In genomic region chr13:56593961-56594391, GRCm38 (mm10) we compare ENCODE assay signal across 13 mouse cellular contexts. TPM values are rescaled to one million over a fixed set of nuclear protein-coding genes. Genes with fewer than 3 reads are reported as not detected.
DNase-seq lines count a peak whose midpoint lies in the region; ATAC-seq and TF ChIP-seq lines count a peak whose summit lies in the region.
"Had no signal": no experiment of that assay in that cellular context is flagged by ENCODE, and none has a peak within 500 bp of the region (broad histone marks: within the 10 kb centered on the region; RNA-seq: fewer than 3 reads in every experiment).

No protein-coding gene starts in this region.

- H3K4me3 ChIP-seq in hindbrain, embryonic 10.5 days: no peak overlapping the region
- no peak overlapping the region for H3K4me3 ChIP-seq in hindbrain, embryonic 12.5 days
- no peak overlapping the region for H3K4me3 ChIP-seq in midbrain, postnatal 0 days (ENCODE audit: low read depth, low read length)
- H3K4me3 ChIP-seq in midbrain, embryonic 13.5 days (replicated peaks): no peak overlapping the region
- H3K4me3 ChIP-seq in heart, embryonic 14.5 days (ENCODE audit: control insufficient read depth in 1 of 2, insufficient read depth in 1 of 2, low read depth in 1 of 2, low read length in 2 of 2): no peak overlapping the region
- no peak overlapping the region for H3K4me3 ChIP-seq in macrophage (ENCODE audit: inconsistent target)
- H3K4me3 ChIP-seq in forebrain, embryonic 11.5 days (ENCODE audit: low read depth, low read length): no peak overlapping the region
- H3K4me3 ChIP-seq: forebrain, embryonic 12.5 days; kidney, embryonic 15.5 days had no signal

- H3K4me1 ChIP-seq in hindbrain, embryonic 10.5 days (replicated peaks): peaks cover 27% of the 10 kb centered on the region
- peaks cover 8% of the 10 kb centered on the region; the same call in 1 of the 2 replicates for H3K4me1 ChIP-seq in hindbrain, embryonic 12.5 days
- no peaks in the 10 kb centered on the region for H3K4me1 ChIP-seq in midbrain, postnatal 0 days (ENCODE audit: insufficient read depth, low read length)
- H3K4me1 ChIP-seq in midbrain, embryonic 13.5 days (replicated peaks): peaks cover 23% of the 10 kb centered on the region
- H3K4me1 ChIP-seq in heart, embryonic 14.5 days (ENCODE audit: control insufficient read depth in 2 of 2, insufficient read depth in 2 of 2, low read length in 2 of 2): peaks cover 57 to 80% of the 10 kb centered on the region in 2 experiments
- H3K4me1 ChIP-seq in forebrain, embryonic 11.5 days (replicated peaks; ENCODE audit: control insufficient read depth, insufficient read depth, low read length): no peaks in the 10 kb centered on the region

- 0 out of 2 replicates have a peak overlapping the region, but pooled peaks have one; percentile 12 for H3K27ac ChIP-seq in hindbrain, embryonic 10.5 days
- no peak overlapping the region for H3K27ac ChIP-seq in hindbrain, embryonic 12.5 days
- no peak overlapping the region for H3K27ac ChIP-seq in midbrain, postnatal 0 days (ENCODE audit: low read depth, low read length)
- H3K27ac ChIP-seq in midbrain, embryonic 13.5 days: no peak overlapping the region
- H3K27ac ChIP-seq in heart, embryonic 14.5 days (replicated peaks in 1 of 2; ENCODE audit: control insufficient read depth in 1 of 2, insufficient read depth in 1 of 2, low read depth in 2 of 2, low read length in 2 of 2): peak overlapping the region; percentile 60 to 68
- peak overlapping the region; percentile 89 for H3K27ac ChIP-seq in macrophage
- no peak overlapping the region for H3K27ac ChIP-seq in forebrain, embryonic 11.5 days (ENCODE audit: low read depth, low read length)
- H3K27ac ChIP-seq: forebrain, embryonic 12.5 days; kidney, embryonic 15.5 days had no signal

- H3K4me2 ChIP-seq in hindbrain, embryonic 12.5 days (replicated peaks): no peak overlapping the region
- no peak overlapping the region for H3K4me2 ChIP-seq in midbrain, postnatal 0 days (ENCODE audit: low read depth, low read length, poor library complexity, severe bottlenecking)
- H3K4me2 ChIP-seq in midbrain, embryonic 13.5 days (replicated peaks): no peak overlapping the region
- peak overlapping the region; percentile 20 for H3K4me2 ChIP-seq in heart, embryonic 14.5 days (ENCODE audit: low read length)
- H3K4me2 ChIP-seq in forebrain, embryonic 11.5 days (ENCODE audit: low read depth, low read length, severe bottlenecking): no peak overlapping the region
- H3K4me2 ChIP-seq: forebrain, embryonic 12.5 days; kidney, embryonic 15.5 days had no signal

- DNase-seq in hindbrain, embryonic 10.5 days (ENCODE audit: low spot score): no peak
- peak; percentile 43 for DNase-seq in midbrain, postnatal 0 days (ENCODE audit: low spot score)
- no peak for DNase-seq in forebrain, embryonic 11.5 days (ENCODE audit: low spot score)
- DNase-seq in adrenal gland, postnatal 36 days: no peak

- no peak overlapping the region for H3K9ac ChIP-seq in hindbrain, embryonic 12.5 days
- H3K9ac ChIP-seq in midbrain, postnatal 0 days (replicated peaks; ENCODE audit: low read length, poor library complexity, severe bottlenecking): no peak overlapping the region
- H3K9ac ChIP-seq in midbrain, embryonic 13.5 days (replicated peaks): no peak overlapping the region
- no peak overlapping the region for H3K9ac ChIP-seq in heart, embryonic 14.5 days (ENCODE audit: low read length)
- H3K9ac ChIP-seq in forebrain, embryonic 11.5 days (ENCODE audit: low read length): no peak overlapping the region
- H3K9ac ChIP-seq: forebrain, embryonic 12.5 days; kidney, embryonic 15.5 days had no signal

- no peak for TF ChIP-seq CTCF in midbrain, postnatal 0 days (IDR thresholded peaks at IDR 0.05)

- ATAC-seq in hindbrain, embryonic 12.5 days (ENCODE audit: low FRiP score): no peak
- ATAC-seq in midbrain, postnatal 0 days (ENCODE audit: low FRiP score): no peak
- ATAC-seq in midbrain, embryonic 13.5 days: no peak
- peak; percentile 74; the same call in 1 of the 2 replicates for ATAC-seq in heart, embryonic 14.5 days (ENCODE audit: insufficient number of reproducible peaks, insufficient read depth, low FRiP score, low read depth)
- ATAC-seq in forebrain, embryonic 11.5 days (replicated peaks; ENCODE audit: low FRiP score): no peak

- H3K9me3 ChIP-seq in hindbrain, embryonic 10.5 days: no peaks in the 10 kb centered on the region
- H3K9me3 ChIP-seq in hindbrain, embryonic 12.5 days (replicated peaks): no peaks in the 10 kb centered on the region
- no peaks in the 10 kb centered on the region for H3K9me3 ChIP-seq in midbrain, postnatal 0 days (ENCODE audit: low read length)
- no peaks in the 10 kb centered on the region for H3K9me3 ChIP-seq in midbrain, embryonic 13.5 days
- H3K9me3 ChIP-seq in heart, embryonic 14.5 days (ENCODE audit: control insufficient read depth, low read length): no peaks in the 10 kb centered on the region
- H3K9me3 ChIP-seq in forebrain, embryonic 11.5 days (ENCODE audit: control insufficient read depth, low read length): no peaks in the 10 kb centered on the region
- H3K9me3 ChIP-seq: forebrain, embryonic 12.5 days; kidney, embryonic 15.5 days had no signal

- H3K27me3 ChIP-seq in hindbrain, embryonic 10.5 days (ENCODE audit: insufficient read depth, poor library complexity, severe bottlenecking): no peaks in the 10 kb centered on the region; the same call in 1 of the 2 replicates
- H3K27me3 ChIP-seq in hindbrain, embryonic 12.5 days: no peaks in the 10 kb centered on the region
- H3K27me3 ChIP-seq in midbrain, postnatal 0 days (ENCODE audit: insufficient read depth, low read length): no peaks in the 10 kb centered on the region
- peaks cover 29% of the 10 kb centered on the region for H3K27me3 ChIP-seq in midbrain, embryonic 13.5 days
- no peaks in the 10 kb centered on the region for H3K27me3 ChIP-seq in heart, embryonic 14.5 days (ENCODE audit: control insufficient read depth, insufficient read depth, low read length)
- no peaks in the 10 kb centered on the region for H3K27me3 ChIP-seq in forebrain, embryonic 11.5 days (ENCODE audit: control insufficient read depth, insufficient read depth, low read length)

- WGBS in hindbrain, embryonic 10.5 days: 82% methylated on average over 7 of the region's 7 CpGs
- 75% methylated on average over 7 of the region's 7 CpGs for WGBS in hindbrain, embryonic 12.5 days
- 77% methylated on average over 7 of the region's 7 CpGs for WGBS in midbrain, postnatal 0 days
- WGBS in midbrain, embryonic 13.5 days: 81% methylated on average over 7 of the region's 7 CpGs
- 24% methylated on average over 7 of the region's 7 CpGs for WGBS in heart, embryonic 14.5 days
- 89% methylated on average over 7 of the region's 7 CpGs for WGBS in macrophage (ENCODE audit: missing documents)
- WGBS in forebrain, embryonic 11.5 days: 91% methylated on average over 7 of the region's 7 CpGs

- no peaks in the 10 kb centered on the region for H3K79me2 ChIP-seq in macrophage (ENCODE audit: inconsistent target)

- no peaks in the 10 kb centered on the region for H3K36me3 ChIP-seq in hindbrain, embryonic 10.5 days
- H3K36me3 ChIP-seq in hindbrain, embryonic 12.5 days: no peaks in the 10 kb centered on the region
- no peaks in the 10 kb centered on the region for H3K36me3 ChIP-seq in midbrain, postnatal 0 days (ENCODE audit: insufficient read depth, low read length)
- no peaks in the 10 kb centered on the region for H3K36me3 ChIP-seq in midbrain, embryonic 13.5 days
- no peaks in the 10 kb centered on the region for H3K36me3 ChIP-seq in heart, embryonic 14.5 days (ENCODE audit: control insufficient read depth, insufficient read depth, low read length)
- H3K36me3 ChIP-seq in macrophage (ENCODE audit: inconsistent target): no peaks in the 10 kb centered on the region
- no peaks in the 10 kb centered on the region; the same call in 1 of the 2 replicates for H3K36me3 ChIP-seq in forebrain, embryonic 11.5 days (ENCODE audit: control insufficient read depth, insufficient read depth, low read length)
- H3K36me3 ChIP-seq: forebrain, embryonic 12.5 days; kidney, embryonic 15.5 days had no signal

RNA-seq across cellular contexts. Expression of gene Tgfbi, which starts 15.3 kb away (rescaled TPM):
- 38.4 and 42.9 TPM in 2 replicates for polyA plus RNA-seq in hindbrain, embryonic 10.5 days (2016; fragmentation: Nextera tagmentation; extraction: Ambion mirVana)
- polyA plus RNA-seq in hindbrain, embryonic 12.5 days (2016; fragmentation: Nextera tagmentation; extraction: Ambion mirVana): 65.5 and 72.2 TPM in 2 replicates
- 6.3 and 7.5 TPM in 2 replicates for total RNA-seq in midbrain, postnatal 0 days (2014; rRNA removed)
- polyA plus RNA-seq in midbrain, postnatal 0 days (2015; fragmentation: Nextera tagmentation; extraction: Ambion mirVana): 3.0 and 3.4 TPM in 2 replicates
- 4.0 and 4.8 TPM in 2 replicates for polyA plus RNA-seq in midbrain, embryonic 13.5 days (2015; fragmentation: Nextera tagmentation; extraction: Ambion mirVana)
- polyA plus RNA-seq in heart, embryonic 14.5 days (2014; fragmentation: Nextera tagmentation; extraction: Ambion mirVana): 37.7 and 46.2 TPM in 2 replicates
- total RNA-seq in macrophage (2018; cell fraction: chromatin; rRNA removed): 10 to 100 TPM in 22 of 26 experiments, 1 to 10 TPM in 4; 5.1 to 68.8 (median 24.5) TPM
- total RNA-seq in macrophage (2018; cell fraction: cytosol; rRNA removed): 10 to 100 TPM in 23 of 26 experiments, 1 to 10 TPM in 3; 8.6 to 81.9 (median 35.9) TPM
- total RNA-seq in macrophage (2018; cell fraction: nucleus; rRNA removed): 100 to 1,000 TPM in 3 of 26 experiments, 10 to 100 TPM in 23; 12.2 to 255 (median 66.8) TPM
- polyA plus RNA-seq in macrophage (2018): 9.3 to 47.2 TPM (median 39.5 TPM) in 3 replicates
- polyA plus RNA-seq in forebrain, embryonic 11.5 days (2014; fragmentation: Nextera tagmentation; extraction: Ambion mirVana): 26.1 and 26.2 TPM in 2 replicates
- 10 to 100 TPM; 33.1 to 50.2 TPM for total RNA-seq in adrenal gland, postnatal 36 days (2021)

RNA-seq across cellular contexts. Expression of gene Lect2, which starts 45.7 kb away (rescaled TPM):
- not detected in 2 replicates for polyA plus RNA-seq in hindbrain, embryonic 10.5 days (2016; fragmentation: Nextera tagmentation; extraction: Ambion mirVana)
- not detected in 2 replicates for polyA plus RNA-seq in hindbrain, embryonic 12.5 days (2016; fragmentation: Nextera tagmentation; extraction: Ambion mirVana)
- not detected in 2 replicates for total RNA-seq in midbrain, postnatal 0 days (2014; rRNA removed)
- polyA plus RNA-seq in midbrain, postnatal 0 days (2015; fragmentation: Nextera tagmentation; extraction: Ambion mirVana): not detected in 2 replicates
- not detected in 2 replicates for polyA plus RNA-seq in midbrain, embryonic 13.5 days (2015; fragmentation: Nextera tagmentation; extraction: Ambion mirVana)
- not detected in 2 replicates for polyA plus RNA-seq in heart, embryonic 14.5 days (2014; fragmentation: Nextera tagmentation; extraction: Ambion mirVana)
- total RNA-seq in macrophage (2018; cell fraction: chromatin; rRNA removed): not detected
- not detected for total RNA-seq in macrophage (2018; cell fraction: cytosol; rRNA removed)
- not detected for total RNA-seq in macrophage (2018; cell fraction: nucleus; rRNA removed)
- not detected in 3 replicates for polyA plus RNA-seq in macrophage (2018)
- polyA plus RNA-seq in forebrain, embryonic 11.5 days (2014; fragmentation: Nextera tagmentation; extraction: Ambion mirVana): not detected in 2 replicates
- total RNA-seq in adrenal gland, postnatal 36 days (2021): not detected
- total RNA-seq: left cerebral cortex, adult 8-10 months had no signal
- polyA plus RNA-seq: cortical plate, adult 2 months; forebrain, embryonic 12.5 days; gonadal fat pad, adult 2 months had no signal

Comparison
In these comparisons a context has a peak if more than half of its experiments do, and no peak if none do; other contexts are left out.
1. H3K27ac ChIP-seq: peak in hindbrain, embryonic 10.5 days (single experiment), heart, embryonic 14.5 days (2 of 2) and macrophage (single experiment); none in hindbrain, embryonic 12.5 days (single experiment), midbrain, postnatal 0 days (single experiment), midbrain, embryonic 13.5 days (single experiment) and forebrain, embryonic 11.5 days (single experiment).